Mouse (Mus musculus) lung, embryonic 15.5 days (tissue): ENCODE measurements around the gene Sh2d1a. TPM values are rescaled to one million over a fixed set of nuclear protein-coding genes. Genes with fewer than 3 reads are reported as not detected.

ENCODE experiments used
- ATAC-seq: fragments of 200-750 bp; cut with Nextera tagmentation; 2 replicates; pipeline ENCODE4 v1.8.0; 2017; ENCODE audit warnings: moderate number of reproducible peaks, borderline replicate concordance; ENCODE audit not compliant: low FRiP score, low TSS enrichment; ENCODE audit errors: extremely low read depth
- H3K27ac ChIP-seq: fragments of 300-500 bp; sonication (generic); 2 replicates; pipeline ENCODE4 v1.5.1; 2015; ENCODE audit warnings: moderate library complexity, mild to moderate bottlenecking, inconsistent platforms
- H3K27me3 ChIP-seq: fragments of 300-500 bp; sonication (generic); 2 replicates; pipeline ENCODE4 v1.6.1; 2015; ENCODE audit warnings: inconsistent platforms
- H3K36me3 ChIP-seq: fragments of 300-500 bp; sonication (generic); 2 replicates; pipeline ENCODE4 v1.6.1; 2015; ENCODE audit warnings: inconsistent platforms
- H3K4me1 ChIP-seq: fragments of 300-500 bp; sonication (generic); 2 replicates; pipeline ENCODE4 v1.6.1; 2015; ENCODE audit warnings: inconsistent platforms
- H3K4me2 ChIP-seq: fragments of 300-500 bp; sonication (generic); 2 replicates; pipeline ENCODE4 v1.6.1; 2015; ENCODE audit warnings: inconsistent platforms, mild to moderate bottlenecking, moderate library complexity
- H3K4me3 ChIP-seq: fragments of 300-500 bp; sonication (generic); 2 replicates; pipeline ENCODE4 v1.5.1; 2015; ENCODE audit warnings: mild to moderate bottlenecking, inconsistent platforms
- H3K9ac ChIP-seq: fragments of 300-500 bp; sonication (generic); 2 replicates; pipeline ENCODE4 v1.6.1; 2015; ENCODE audit warnings: inconsistent platforms
- H3K9me3 ChIP-seq: fragments of 300-500 bp; sonication (generic); 2 replicates; pipeline ENCODE4 v1.6.1; 2016; ENCODE audit warnings: inconsistent platforms
- WGBS: fragments of 180-500 bp; shearing (Covaris S2); methylation state at CpG from one replicate; pipeline ENCODE4 v1.1.7; 2015; 5-methylcytosine and 5-hydroxymethylcytosine counted together
- polyA plus RNA-seq: library from polyadenylated mRNA; unstranded; fragments of >200 nt; fragmentation: Nextera tagmentation; extraction: Ambion mirVana; gene quantifications from 2 replicates; pipeline ENCODE4 v1.2.1, GENCODE M21; 2015

Sh2d1a gene
- 0.35 and 3.0 TPM in 2 replicates for polyA plus RNA-seq

GRCm38 (mm10) chrX:42502291-42503043 lies at the start of gene Sh2d1a:
TSS of gene Sh2d1a (plus strand) at chrX:42502453.
- no peak for ATAC-seq
- 70% methylated on average over 13 of the region's 13 CpGs for WGBS
- H3K36me3 ChIP-seq = no peaks in the 10 kb centered on the region
- no peak within 1 kb of the TSS for H3K4me3 ChIP-seq
- no peak within 1 kb of the TSS for H3K9ac ChIP-seq
- H3K4me2 ChIP-seq = no peak within 1 kb of the TSS
- no peaks in the 10 kb centered on the region for H3K9me3 ChIP-seq
- no peak within 1 kb of the TSS for H3K27ac ChIP-seq
- no peaks in the 10 kb centered on the region for H3K27me3 ChIP-seq
- H3K4me1 ChIP-seq = no peaks in the 10 kb centered on the region

GRCm38 (mm10) chrX:42453001-42453400 lies 49.3 kb upstream of the Sh2d1a start:
- Histone ChIP-seq H3K9ac (no peak overlapping the region), H3K9me3 (no peaks in the 10 kb centered on the region), H3K4me3 (no peak overlapping the region), H3K4me1 (no peaks in the 10 kb centered on the region), H3K27ac (no peak overlapping the region), H3K4me2 (no peak overlapping the region), H3K27me3 (no peaks in the 10 kb centered on the region), H3K36me3 (no peaks in the 10 kb centered on the region)
- no peak for ATAC-seq
- WGBS = 81% methylated on average over 1 of the region's 1 CpGs

- Histone ChIP-seq H3K4me2 (no peak overlapping the region), H3K9me3 (no peaks in the 10 kb centered on the region), H3K36me3 (no peaks in the 10 kb centered on the region), H3K27me3 (no peaks in the 10 kb centered on the region), H3K4me3 (no peak overlapping the region), H3K9ac (no peak overlapping the region), H3K4me1 (no peaks in the 10 kb centered on the region), H3K27ac (no peak overlapping the region)
- WGBS = 69% methylated on average over 7 of the region's 7 CpGs
- no peak for ATAC-seq
Measured at GRCm38 (mm10) chrX:42454533-42454932, 47.7 kb upstream of the Sh2d1a start.

GRCm38 (mm10) chrX:42489446-42489845 lies 12.8 kb upstream of the Sh2d1a start, which contains the start of gene Tex13c2:
TSS of gene Tex13c2 (plus strand) at chrX:42489691.
- Histone ChIP-seq H3K36me3 (no peaks in the 10 kb centered on the region), H3K4me2 (no peak within 1 kb of the TSS), H3K4me1 (no peaks in the 10 kb centered on the region), H3K4me3 (no peak within 1 kb of the TSS), H3K27ac (no peak within 1 kb of the TSS), H3K9me3 (no peaks in the 10 kb centered on the region), H3K27me3 (no peaks in the 10 kb centered on the region), H3K9ac (no peak within 1 kb of the TSS)
- 90% methylated on average over 16 of the region's 16 CpGs for WGBS
- no peak for ATAC-seq

GRCm38 (mm10) chrX:42490336-42490735 lies 11.9 kb upstream of the Sh2d1a start:
- H3K4me3 ChIP-seq = no peak overlapping the region
- WGBS = 90% methylated on average over 8 of the region's 8 CpGs

GRCm38 (mm10) chrX:42500538-42500937 lies 1.7 kb upstream of the Sh2d1a start:
- H3K27ac ChIP-seq = no peak overlapping the region
- no peaks in the 10 kb centered on the region for H3K4me1 ChIP-seq
- no peaks in the 10 kb centered on the region for H3K36me3 ChIP-seq

More at GRCm38 (mm10) chrX:42490336-42490735, 11.9 kb upstream of the Sh2d1a start:
- Histone ChIP-seq H3K27me3 (no peaks in the 10 kb centered on the region), H3K4me2 (no peak overlapping the region), H3K27ac (no peak overlapping the region), H3K36me3 (no peaks in the 10 kb centered on the region), H3K9ac (no peak overlapping the region), H3K4me1 (no peaks in the 10 kb centered on the region), H3K9me3 (no peaks in the 10 kb centered on the region)
- ATAC-seq = no peak

GRCm38 (mm10) chrX:42511105-42511504 lies 8.9 kb downstream of the Sh2d1a start:
- no peaks in the 10 kb centered on the region for H3K36me3 ChIP-seq
- H3K9me3 ChIP-seq = no peaks in the 10 kb centered on the region
- 69% methylated on average over 2 of the region's 2 CpGs for WGBS
- H3K4me2 ChIP-seq = no peak overlapping the region
- no peak overlapping the region for H3K9ac ChIP-seq
- ATAC-seq = no peak
- H3K27me3 ChIP-seq = no peaks in the 10 kb centered on the region
- no peak overlapping the region for H3K4me3 ChIP-seq
- H3K27ac ChIP-seq = no peak overlapping the region
- H3K4me1 ChIP-seq = no peaks in the 10 kb centered on the region

More at GRCm38 (mm10) chrX:42500538-42500937, 1.7 kb upstream of the Sh2d1a start:
- Histone ChIP-seq H3K27me3 (no peaks in the 10 kb centered on the region), H3K9ac (no peak overlapping the region), H3K4me3 (no peak overlapping the region), H3K4me2 (no peak overlapping the region), H3K9me3 (no peaks in the 10 kb centered on the region)
- no peak for ATAC-seq

GRCm38 (mm10) chrX:42512567-42512966 lies 10.3 kb downstream of the Sh2d1a start:
- H3K4me3 ChIP-seq = no peak overlapping the region
- no peaks in the 10 kb centered on the region for H3K4me1 ChIP-seq
- H3K27me3 ChIP-seq = no peaks in the 10 kb centered on the region
- H3K36me3 ChIP-seq = no peaks in the 10 kb centered on the region
- H3K9ac ChIP-seq = no peak overlapping the region
- H3K27ac ChIP-seq = no peak overlapping the region
- no peak for ATAC-seq
- H3K9me3 ChIP-seq = no peaks in the 10 kb centered on the region
- H3K4me2 ChIP-seq = no peak overlapping the region

GRCm38 (mm10) chrX:42522868-42523267 lies 20.6 kb downstream of the Sh2d1a start:
- Histone ChIP-seq H3K27me3 (no peaks in the 10 kb centered on the region), H3K4me1 (no peaks in the 10 kb centered on the region), H3K27ac (no peak overlapping the region), H3K4me3 (no peak overlapping the region), H3K9me3 (no peaks in the 10 kb centered on the region), H3K4me2 (no peak overlapping the region), H3K36me3 (no peaks in the 10 kb centered on the region), H3K9ac (no peak overlapping the region)
- WGBS = 83% methylated on average over 2 of the region's 2 CpGs
- ATAC-seq = no peak

GRCm38 (mm10) chrX:42530703-42531102 lies 28.4 kb downstream of the Sh2d1a start:
- 74% methylated on average over 4 of the region's 4 CpGs for WGBS
- Histone ChIP-seq H3K4me2 (no peak overlapping the region), H3K36me3 (no peaks in the 10 kb centered on the region), H3K4me1 (no peaks in the 10 kb centered on the region), H3K9ac (no peak overlapping the region), H3K27me3 (no peaks in the 10 kb centered on the region), H3K4me3 (no peak overlapping the region), H3K9me3 (no peaks in the 10 kb centered on the region), H3K27ac (no peak overlapping the region)
- ATAC-seq = no peak

- no peaks in the 10 kb centered on the region for H3K27me3 ChIP-seq
- H3K9ac ChIP-seq = no peak overlapping the region
- no peaks in the 10 kb centered on the region for H3K36me3 ChIP-seq
- H3K27ac ChIP-seq = 0 out of 2 replicates have a peak overlapping the region, but pooled peaks have one; percentile 24
- 29% methylated on average over 3 of the region's 3 CpGs for WGBS
- no peaks in the 10 kb centered on the region for H3K9me3 ChIP-seq
- H3K4me1 ChIP-seq = no peaks in the 10 kb centered on the region
- peak; percentile 39; the same call in 1 of the 2 replicates for ATAC-seq
- H3K4me3 ChIP-seq = peak overlapping the region; percentile 21; the same call in 1 of the 2 replicates
- H3K4me2 ChIP-seq = peak overlapping the region; percentile 43
Measured at GRCm38 (mm10) chrX:42540030-42540755, 37.9 kb downstream of the Sh2d1a start.

GRCm38 (mm10) chrX:42540756-42541053 lies 38.5 kb downstream of the Sh2d1a start:
- Histone ChIP-seq H3K4me3 (peak overlapping the region; percentile 21; the same call in 1 of the 2 replicates), H3K36me3 (no peaks in the 10 kb centered on the region), H3K4me2 (peak overlapping the region; percentile 43), H3K27ac (0 out of 2 replicates have a peak overlapping the region, but pooled peaks have one; percentile 24), H3K4me1 (no peaks in the 10 kb centered on the region), H3K9me3 (no peaks in the 10 kb centered on the region), H3K9ac (no peak overlapping the region), H3K27me3 (no peaks in the 10 kb centered on the region)
- ATAC-seq = no peak
- WGBS = 21% methylated on average over 5 of the region's 5 CpGs
